Mouse (Mus musculus): Measurements from ENCODE around the gene Abr. TPM values are rescaled to one million over a fixed set of nuclear protein-coding genes. Genes with fewer than 3 reads are reported as not detected.

Gene Abr
- polyA plus RNA-seq, 1 experiment from 2014 or later = 83.7 TPM

DNA sequence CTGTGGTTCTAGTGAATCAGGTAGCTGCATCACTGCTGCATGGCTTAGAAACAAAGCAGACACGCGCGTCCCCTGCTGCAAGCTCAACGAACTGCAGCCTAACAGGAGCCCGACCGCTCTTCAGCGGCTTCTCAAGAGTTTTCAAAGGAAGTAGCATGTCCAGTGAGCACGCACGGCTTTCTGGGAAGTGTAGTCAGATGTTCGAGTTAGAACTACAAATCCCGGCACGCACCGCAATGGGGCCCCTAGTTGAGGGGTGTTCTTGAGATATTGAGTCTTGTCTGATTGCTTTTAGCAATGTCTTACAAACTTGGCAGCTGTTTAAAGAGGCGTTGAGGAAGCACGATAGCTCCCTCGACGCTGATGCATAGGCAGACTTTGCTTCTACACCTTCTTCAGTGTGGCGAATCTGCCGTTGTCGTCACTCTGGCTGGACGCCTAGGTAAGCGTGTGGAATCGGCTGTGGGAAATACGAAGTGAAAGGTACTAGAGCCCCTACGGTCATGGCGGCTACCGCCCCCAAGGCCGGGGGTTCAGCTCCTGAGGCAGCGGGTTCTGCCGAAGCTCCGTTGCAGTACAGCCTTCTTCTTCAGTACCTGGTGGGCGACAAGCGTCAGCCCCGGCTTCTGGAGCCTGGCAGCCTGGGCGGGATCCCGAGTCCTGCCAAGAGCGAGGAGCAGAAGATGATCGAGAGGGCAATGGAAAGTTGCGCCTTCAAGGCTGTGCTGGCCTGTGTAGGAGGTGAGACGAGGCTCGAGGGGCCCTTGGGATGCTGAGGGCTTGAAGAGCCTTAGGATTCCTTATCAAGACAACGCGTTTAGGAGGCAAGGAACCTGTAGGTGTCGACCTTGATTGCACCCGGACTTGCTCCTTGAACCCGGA lies 215.2 kb downstream of the Abr start, which contains the start of gene Timm22:
TSS of gene Timm22 (plus strand) at position 251 of the 882 bp plus-strand sequence.
- Histone ChIP-seq H3K27me3 (no peaks in the 10 kb centered on the region), H3K9me3 (no peaks in the 10 kb centered on the region), H3K9ac (peak within 1 kb of the TSS; percentile 92), H3K4me1 (replicated peaks) (peaks cover 18% of the 10 kb centered on the region), H3K36me3 (peaks cover 5% of the 10 kb centered on the region), H3K27ac (replicated peaks) (peak within 1 kb of the TSS; percentile 74; the same call in 1 of the 2 replicates), H3K4me2 (peak within 1 kb of the TSS; percentile 77), H3K4me3 (peak within 1 kb of the TSS; percentile 73)
- ATAC-seq (ENCODE audit: low read depth) = peak; percentile 95
- under 1% methylated on average over 46 of the region's 46 CpGs for WGBS

DNA sequence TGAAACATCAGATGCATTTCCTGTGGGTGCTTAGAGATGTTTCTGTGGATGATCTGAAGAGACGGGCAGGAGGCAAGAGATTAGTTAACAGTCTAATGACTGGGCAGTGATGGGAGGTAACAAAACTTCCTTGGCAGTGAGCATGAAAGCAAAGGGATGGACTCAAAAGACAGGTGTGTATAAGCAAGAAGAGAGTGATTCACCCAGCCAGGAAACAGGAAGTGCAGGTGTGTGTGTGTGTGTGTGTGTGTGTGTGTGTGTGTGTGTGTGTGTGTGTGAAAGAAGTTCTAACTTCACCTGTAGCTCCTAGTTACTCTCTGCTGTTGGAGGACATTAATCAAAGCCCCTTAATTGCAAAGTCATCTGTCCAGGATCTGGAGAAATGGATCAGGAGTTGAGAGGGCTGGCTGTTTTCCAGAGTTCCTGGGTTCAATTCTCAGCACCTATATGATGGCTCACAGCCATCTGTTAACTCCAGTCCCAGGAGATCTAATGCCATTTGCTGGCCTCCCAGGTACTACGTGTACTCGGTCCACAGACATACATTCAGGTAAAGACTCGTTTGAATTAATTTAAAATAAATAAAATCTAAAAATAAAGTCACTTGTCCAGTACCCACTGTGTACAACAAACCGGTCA lies 216.4 kb downstream of the Abr start:
- WGBS = 84% methylated on average over 5 of the region's 5 CpGs
- H3K9ac ChIP-seq = no peak overlapping the region
- H3K4me2 ChIP-seq = no peak overlapping the region
- no peak for ATAC-seq (ENCODE audit: low read depth)
- no peaks in the 10 kb centered on the region for H3K27me3 ChIP-seq
- H3K4me1 ChIP-seq (replicated peaks) = peaks cover 18% of the 10 kb centered on the region
- H3K36me3 ChIP-seq = no peaks in the 10 kb centered on the region
- H3K4me3 ChIP-seq = no peak overlapping the region
- no peaks in the 10 kb centered on the region for H3K9me3 ChIP-seq
- H3K27ac ChIP-seq (replicated peaks) = no peak overlapping the region

GRCm38 (mm10) chr11:76405113-76405512 lies 217.0 kb downstream of the Abr start:
- Histone ChIP-seq H3K9me3 (no peaks in the 10 kb centered on the region), H3K4me1 (replicated peaks) (peaks cover 18% of the 10 kb centered on the region), H3K36me3 (no peaks in the 10 kb centered on the region), H3K4me3 (no peak overlapping the region), H3K9ac (no peak overlapping the region), H3K27me3 (no peaks in the 10 kb centered on the region), H3K4me2 (no peak overlapping the region), H3K27ac (replicated peaks) (no peak overlapping the region)
- ATAC-seq (ENCODE audit: low read depth) = no peak
- WGBS = 67% methylated on average over 4 of the region's 4 CpGs

DNA sequence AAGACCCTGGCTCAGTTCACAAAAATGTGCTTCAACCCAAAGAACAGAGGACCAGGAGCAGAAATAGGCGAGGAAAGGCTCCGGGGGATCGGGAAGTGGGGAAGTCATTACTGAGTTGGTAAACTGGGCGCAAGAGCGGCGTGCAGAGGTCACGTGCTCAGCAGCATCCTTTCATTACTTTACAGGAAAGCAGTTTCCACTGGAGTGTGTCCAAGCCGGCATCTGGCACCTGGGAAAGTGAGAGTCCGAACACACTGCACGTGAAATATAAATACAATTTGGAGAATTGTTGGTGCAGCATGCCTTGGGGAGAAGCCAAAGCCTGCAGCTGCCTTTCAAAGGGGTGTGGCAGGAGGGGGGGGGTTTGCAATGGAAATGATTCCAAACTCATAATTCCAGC lies 220.7 kb downstream of the Abr start:
- peaks cover 24% of the 10 kb centered on the region for H3K4me1 ChIP-seq (replicated peaks)
- WGBS = 65% methylated on average over 10 of the region's 10 CpGs
- no peaks in the 10 kb centered on the region for H3K36me3 ChIP-seq
- no peak overlapping the region for H3K9ac ChIP-seq
- no peak overlapping the region for H3K27ac ChIP-seq (replicated peaks)
- H3K9me3 ChIP-seq = no peaks in the 10 kb centered on the region
- no peak for ATAC-seq (ENCODE audit: low read depth)
- H3K4me2 ChIP-seq = no peak overlapping the region
- no peaks in the 10 kb centered on the region for H3K27me3 ChIP-seq
- no peak overlapping the region for H3K4me3 ChIP-seq

DNA sequence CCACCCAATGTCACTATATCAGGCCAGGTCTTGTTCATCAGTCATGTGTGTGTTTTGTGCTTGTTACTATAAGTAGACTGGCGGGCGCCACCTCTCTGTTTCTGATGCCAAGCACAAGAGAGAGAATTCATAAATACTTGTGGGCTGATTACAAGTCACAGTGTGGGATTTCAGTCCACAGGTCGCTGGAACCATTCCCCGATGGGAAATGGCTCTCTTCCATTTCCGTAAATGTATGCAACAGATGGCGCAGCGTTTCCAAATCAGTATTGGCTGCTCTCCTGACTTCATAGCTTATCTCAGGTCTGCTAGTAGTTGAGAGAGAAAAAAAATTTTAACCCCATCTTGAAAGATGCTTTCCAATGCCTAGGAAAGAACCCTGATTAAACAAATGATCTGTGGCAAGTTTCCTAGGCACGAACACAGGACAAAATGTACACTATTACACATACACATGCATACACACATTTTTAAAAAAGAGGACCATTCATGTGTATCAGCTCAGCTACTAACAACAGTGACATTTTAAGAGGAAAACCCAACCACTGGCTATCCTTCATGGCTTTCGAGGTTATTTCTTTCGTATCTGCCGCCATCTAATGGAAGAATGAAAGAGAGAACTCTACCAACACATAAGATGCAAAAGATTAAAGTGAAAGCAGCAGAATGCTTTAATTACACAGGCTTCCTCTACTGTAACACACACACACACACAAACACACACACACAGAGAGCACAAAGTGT lies 222.4 kb downstream of the Abr start:
- peak overlapping the region; percentile 89 for H3K27ac ChIP-seq (replicated peaks)
- WGBS = 13% methylated on average over 11 of the region's 11 CpGs
- peak; percentile 5; the same call in 1 of the 2 replicates for ATAC-seq (ENCODE audit: low read depth)

DNA sequence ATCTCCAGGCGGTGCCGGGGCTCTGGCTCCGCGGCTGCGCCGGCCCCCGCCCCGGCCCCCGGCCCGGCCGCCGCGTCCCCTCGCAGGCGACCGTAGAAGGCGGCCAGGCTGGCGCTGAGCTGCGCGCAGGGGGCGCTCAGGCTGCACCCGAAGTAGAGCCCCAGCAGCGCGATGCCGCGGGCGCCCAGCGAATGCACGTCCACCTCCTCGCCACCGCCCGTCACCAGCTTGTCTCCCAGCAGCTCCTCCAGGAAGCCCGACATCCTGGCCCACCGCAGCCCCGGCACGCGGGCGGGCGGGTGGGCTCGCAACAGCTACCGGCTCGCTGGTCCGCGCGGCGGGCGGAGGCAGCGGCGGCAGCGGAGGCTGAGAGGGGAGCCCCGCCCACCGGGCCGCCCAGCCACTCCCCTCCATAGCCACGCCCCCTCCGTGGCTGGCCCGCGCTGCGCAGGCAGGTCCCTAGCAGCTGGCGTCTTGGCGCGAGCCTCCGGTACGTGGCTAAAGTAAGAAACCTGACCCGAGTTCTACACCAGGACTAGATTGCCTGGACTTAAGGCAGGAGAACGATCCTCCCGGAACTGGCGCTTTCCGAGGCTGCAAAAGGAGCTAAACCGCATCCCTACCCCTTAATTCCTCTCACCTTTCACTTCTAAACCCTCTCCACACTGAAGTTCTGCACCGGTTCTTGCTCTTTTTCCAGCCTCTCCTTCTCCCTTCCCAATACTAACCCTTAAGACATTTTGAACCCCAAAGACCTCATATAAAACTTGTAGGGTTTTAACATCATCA lies 223.1 kb downstream of the Abr start, which contains the start of gene Nxn:
TSS of gene Nxn (minus strand) at position 343 of the 789 bp plus-strand sequence.
- Histone ChIP-seq H3K4me1 (replicated peaks) (peaks cover 41% of the 10 kb centered on the region), H3K9me3 (no peaks in the 10 kb centered on the region), H3K27ac (replicated peaks) (peak within 1 kb of the TSS; percentile 89), H3K36me3 (no peaks in the 10 kb centered on the region), H3K9ac (peak within 1 kb of the TSS; percentile 85), H3K4me3 (peak within 1 kb of the TSS; percentile 76), H3K27me3 (no peaks in the 10 kb centered on the region), H3K4me2 (peak within 1 kb of the TSS; percentile 92)
- ATAC-seq (ENCODE audit: low read depth) = peak; percentile 92
- under 1% methylated on average over 65 of the region's 70 CpGs for WGBS

More for the DNA sequence above, 222.4 kb downstream of the Abr start:
- H3K4me1 ChIP-seq (replicated peaks) = peaks cover 38% of the 10 kb centered on the region
- H3K27me3 ChIP-seq = no peaks in the 10 kb centered on the region
- peak overlapping the region; percentile 92 for H3K4me2 ChIP-seq
- no peaks in the 10 kb centered on the region for H3K36me3 ChIP-seq
- peak overlapping the region; percentile 76 for H3K4me3 ChIP-seq
- H3K9me3 ChIP-seq = no peaks in the 10 kb centered on the region
- peak overlapping the region; percentile 85; the same call in 1 of the 2 replicates for H3K9ac ChIP-seq

DNA sequence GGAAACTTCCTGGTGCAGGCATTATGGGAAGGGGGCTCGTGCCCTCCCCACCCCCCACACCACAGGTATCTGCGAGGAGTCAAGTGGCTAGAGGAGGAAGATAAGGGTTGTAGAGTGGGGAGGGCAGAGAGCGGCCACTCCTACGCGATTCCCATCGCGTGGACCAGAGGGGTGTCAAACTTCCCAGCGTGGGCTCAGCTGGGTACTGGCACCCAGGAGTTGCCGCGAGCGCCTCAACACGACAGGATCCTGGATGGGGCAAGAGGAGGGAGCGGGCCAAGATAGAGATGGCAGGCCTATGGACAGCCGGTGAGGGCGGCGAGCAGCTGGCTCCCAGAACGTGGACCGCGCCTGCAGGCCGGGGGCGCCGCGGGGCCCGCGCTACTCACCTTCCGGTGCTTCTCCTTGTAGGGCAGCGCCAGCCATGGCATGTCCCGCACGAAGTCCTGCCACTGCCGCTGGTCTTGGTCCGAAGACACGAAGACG lies 223.8 kb downstream of the Abr start:
- no peaks in the 10 kb centered on the region for H3K36me3 ChIP-seq
- ATAC-seq (ENCODE audit: low read depth) = peak; percentile 77
- H3K27me3 ChIP-seq = no peaks in the 10 kb centered on the region
- WGBS = 0% methylated on average over 25 of the region's 33 CpGs
- H3K4me1 ChIP-seq (replicated peaks) = peaks cover 41% of the 10 kb centered on the region
- no peaks in the 10 kb centered on the region for H3K9me3 ChIP-seq
- peak overlapping the region; percentile 85 for H3K9ac ChIP-seq
- peak overlapping the region; percentile 76 for H3K4me3 ChIP-seq
- H3K4me2 ChIP-seq = peak overlapping the region; percentile 92
- H3K27ac ChIP-seq (replicated peaks) = peak overlapping the region; percentile 89

GRCm38 (mm10) chr11:76397650-76398311 lies 224.3 kb downstream of the Abr start:
- Histone ChIP-seq H3K36me3 (no peaks in the 10 kb centered on the region), H3K4me3 (peak overlapping the region; percentile 76), H3K9ac (peak overlapping the region; percentile 85), H3K27me3 (no peaks in the 10 kb centered on the region), H3K4me2 (peak overlapping the region; percentile 92), H3K27ac (replicated peaks) (peak overlapping the region; percentile 89), H3K4me1 (replicated peaks) (peaks cover 47% of the 10 kb centered on the region), H3K9me3 (no peaks in the 10 kb centered on the region)
- 2% methylated on average over 25 of the region's 26 CpGs for WGBS
- ATAC-seq (ENCODE audit: low read depth) = peak; percentile 25

GRCm38 (mm10) chr11:76392996-76393395 lies 229.1 kb downstream of the Abr start:
- Histone ChIP-seq H3K9me3 (no peaks in the 10 kb centered on the region), H3K9ac (no peak overlapping the region), H3K27me3 (no peaks in the 10 kb centered on the region), H3K36me3 (peaks cover 10% of the 10 kb centered on the region; the same call in 1 of the 2 replicates), H3K4me3 (no peak overlapping the region), H3K27ac (replicated peaks) (no peak overlapping the region), H3K4me2 (no peak overlapping the region), H3K4me1 (replicated peaks) (peaks cover 55% of the 10 kb centered on the region)
- ATAC-seq (ENCODE audit: low read depth) = no peak
- WGBS = 92% methylated on average over 11 of the region's 11 CpGs

DNA sequence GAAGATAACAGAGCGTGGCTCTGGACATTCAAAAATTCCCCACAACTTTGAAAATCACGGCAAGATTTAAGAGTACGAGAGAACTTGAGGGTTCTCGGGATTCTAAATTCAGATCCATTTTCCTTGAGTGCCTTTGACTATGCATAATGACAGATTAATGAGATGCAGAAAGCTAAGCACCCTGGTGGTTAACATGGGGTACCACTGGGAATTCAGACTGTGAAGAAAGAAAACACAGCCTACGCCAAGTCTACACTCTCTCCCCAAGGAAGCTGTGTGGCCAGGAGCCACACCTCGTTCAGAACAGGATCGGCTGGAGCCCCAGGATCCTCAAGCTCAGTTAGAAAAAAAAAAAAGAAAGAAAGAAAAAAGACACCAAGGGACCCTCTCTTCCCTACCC lies 229.6 kb downstream of the Abr start:
- Histone ChIP-seq H3K4me3 (no peak overlapping the region), H3K36me3 (peaks cover 10% of the 10 kb centered on the region; the same call in 1 of the 2 replicates), H3K9me3 (no peaks in the 10 kb centered on the region), H3K27me3 (no peaks in the 10 kb centered on the region), H3K27ac (replicated peaks) (no peak overlapping the region), H3K9ac (no peak overlapping the region), H3K4me2 (no peak overlapping the region), H3K4me1 (replicated peaks) (peaks cover 53% of the 10 kb centered on the region)
- WGBS = 77% methylated on average over 7 of the region's 7 CpGs
- no peak for ATAC-seq (ENCODE audit: low read depth)
